Mouse (Mus musculus): ENCODE data around the gene Rfxank.

- TF ChIP-seq CTCF (IDR thresholded peaks at IDR 0.05; ENCODE audit: insufficient read depth, low read length) = peak; percentile 78
- no peak for TF ChIP-seq POLR2A (IDR thresholded peaks at IDR 0.05; ENCODE audit: borderline replicate concordance, extremely low read depth, low read depth, low read length)
Observed at GRCm38 (mm10) chr8:70104506-70104905, 34.4 kb downstream of the Rfxank start.
